Mouse (Mus musculus) embryonic fibroblast, embryonic 13.5 days (primary cell): ENCODE results near the gene Pard6a. TPM values are rescaled to one million over a fixed set of nuclear protein-coding genes. Genes with fewer than 3 reads are reported as not detected.

Experiments
- H3K27ac ChIP-seq: 2 replicates; pipeline ENCODE4 v1.5.1; 2012; ENCODE audit warnings: low read length, control low read depth, inconsistent platforms; ENCODE audit not compliant: insufficient read depth
- H3K4me1 ChIP-seq: 2 replicates; pipeline ENCODE4 v1.6.1; 2011; ENCODE audit warnings: low read length; ENCODE audit not compliant: control insufficient read depth, insufficient read depth
- H3K4me3 ChIP-seq: 2 replicates; pipeline ENCODE4 v1.5.1; 2011; ENCODE audit warnings: mild to moderate bottlenecking, control low read depth, low read length; ENCODE audit not compliant: insufficient read depth
- CTCF ChIP-seq: IDR thresholded peaks from 2 replicates; pipeline ENCODE4 v1.5.1; 2011; ENCODE audit warnings: mild to moderate bottlenecking, control low read depth, low read length, moderate library complexity, borderline replicate concordance; ENCODE audit not compliant: insufficient read depth
- POLR2A ChIP-seq: IDR thresholded peaks from 2 replicates; pipeline ENCODE4 v1.6.1; 2011; ENCODE audit warnings: low read depth, mild to moderate bottlenecking, control low read depth, low read length, moderate library complexity
- polyA plus RNA-seq: library from polyadenylated mRNA; stranded (reverse); fragments of >200 nt; gene quantifications from 2 replicates; pipeline ENCODE4 v1.2.4, GENCODE M21; 2011; ENCODE audit warnings: low read depth; ENCODE audit not compliant: missing spikeins, insufficient read length

Gene Pard6a
- polyA plus RNA-seq, 1 experiment: 15.8 TPM

- no peak for TF ChIP-seq POLR2A
- TF ChIP-seq CTCF: no peak
- Histone ChIP-seq H3K4me1 (no peaks in the 10 kb centered on the region), H3K4me3 (no peak overlapping the region), H3K27ac (no peak overlapping the region)
These were observed 11.0 kb upstream of the Pard6a start for GRCm38 (mm10) chr8:105689983-105690360.

DNA sequence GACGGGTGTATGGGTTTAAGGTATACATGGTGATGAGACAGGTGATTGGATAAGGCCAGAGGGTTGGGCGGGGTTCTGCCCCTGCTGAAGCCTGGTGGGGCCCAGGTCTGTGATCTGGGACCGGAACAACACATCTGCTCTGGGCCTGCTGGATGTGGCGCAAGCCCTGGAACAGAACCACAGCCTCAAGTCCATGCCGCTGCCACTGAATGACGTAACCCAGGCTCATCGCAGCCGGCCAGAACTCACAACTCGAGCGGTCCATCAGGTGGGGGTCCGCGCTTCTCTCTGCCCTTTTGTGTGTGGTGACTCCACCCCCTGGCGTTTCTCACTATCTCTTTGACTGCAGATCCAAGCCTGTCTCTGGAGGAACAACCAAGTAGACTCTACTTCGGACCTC lies 10.0 kb upstream of the Pard6a start:
- no peak for TF ChIP-seq CTCF
- TF ChIP-seq POLR2A: no peak
- no peak overlapping the region for H3K27ac ChIP-seq
- H3K4me1 ChIP-seq: no peaks in the 10 kb centered on the region
- no peak overlapping the region for H3K4me3 ChIP-seq

- TF ChIP-seq POLR2A (no peak), CTCF (no peak)
- Histone ChIP-seq H3K27ac (no peak overlapping the region), H3K4me1 (no peaks in the 10 kb centered on the region), H3K4me3 (no peak overlapping the region)
These were observed 8.3 kb upstream of the Pard6a start for GRCm38 (mm10) chr8:105692449-105693182.

DNA sequence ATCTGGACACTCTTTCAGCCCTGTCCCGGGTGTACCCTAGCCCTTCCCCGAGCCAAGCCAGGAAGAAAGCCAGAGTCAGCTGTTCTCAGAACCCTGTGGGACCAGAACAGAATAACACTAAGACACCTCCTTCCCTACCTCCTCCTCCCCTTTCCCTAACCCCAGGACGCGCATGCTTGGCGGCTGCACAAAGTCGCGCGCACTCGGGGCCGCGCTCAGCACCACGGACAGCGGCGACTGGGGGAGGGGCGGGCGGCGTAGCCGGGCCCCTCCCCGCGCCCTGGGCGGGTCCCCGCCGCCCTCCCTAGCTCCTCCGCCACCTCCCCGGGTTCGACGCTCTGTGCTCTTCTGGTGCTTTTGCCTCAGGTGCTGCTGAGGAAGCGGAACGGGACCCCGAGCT lies 7.3 kb upstream of the Pard6a start:
- H3K4me1 ChIP-seq: no peaks in the 10 kb centered on the region
- H3K27ac ChIP-seq: no peak overlapping the region
- no peak for TF ChIP-seq CTCF
- H3K4me3 ChIP-seq: 0 out of 2 replicates have a peak overlapping the region, but pooled peaks have one; percentile 16

DNA sequence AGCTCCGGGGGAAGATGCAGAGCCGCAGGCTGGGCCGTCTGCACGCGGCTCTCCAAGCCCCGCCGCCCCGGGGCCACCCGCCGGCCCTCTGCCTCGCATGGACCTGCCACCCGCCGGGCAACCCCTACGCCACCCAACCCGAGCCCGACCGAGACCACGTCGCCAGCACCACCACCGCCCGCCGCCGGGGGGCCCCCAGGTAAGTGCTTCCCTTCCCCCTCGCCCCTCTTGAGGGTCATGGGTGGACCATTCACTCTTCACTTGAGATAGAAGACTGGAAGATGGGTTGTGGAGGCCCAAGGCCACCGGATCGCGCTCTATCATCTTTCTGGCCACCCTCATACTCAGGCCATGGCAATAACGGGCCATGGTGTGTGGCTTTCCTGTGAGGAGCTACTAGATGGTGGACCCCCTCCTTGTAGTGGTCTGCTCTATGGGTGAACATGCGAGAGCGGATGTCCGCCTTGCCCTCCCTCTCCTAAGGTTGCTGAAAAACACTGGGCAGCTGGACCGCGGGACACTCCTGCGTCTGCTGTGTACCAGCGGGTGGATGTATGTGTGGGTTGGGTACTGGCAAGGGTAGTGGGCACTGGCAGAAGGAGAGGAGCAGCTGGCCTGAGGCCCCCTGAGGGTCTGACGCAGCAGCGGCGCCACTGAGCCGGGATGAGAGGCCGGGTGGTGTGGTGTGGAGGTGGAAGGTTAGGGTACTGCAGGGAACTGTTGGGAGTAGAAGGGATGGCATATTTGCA lies 6.7 kb upstream of the Pard6a start:
- no peaks in the 10 kb centered on the region for H3K4me1 ChIP-seq
- no peak overlapping the region for H3K27ac ChIP-seq
- TF ChIP-seq POLR2A (no peak), CTCF (no peak)
- H3K4me3 ChIP-seq: 0 out of 2 replicates have a peak overlapping the region, but pooled peaks have one; percentile 16

GRCm38 (mm10) chr8:105695080-105695780 lies 5.7 kb upstream of the Pard6a start:
- Histone ChIP-seq H3K27ac (no peak overlapping the region), H3K4me1 (no peaks in the 10 kb centered on the region; the same call in 1 of the 2 replicates), H3K4me3 (no peak overlapping the region)
- no peak for TF ChIP-seq POLR2A
- TF ChIP-seq CTCF: no peak

DNA sequence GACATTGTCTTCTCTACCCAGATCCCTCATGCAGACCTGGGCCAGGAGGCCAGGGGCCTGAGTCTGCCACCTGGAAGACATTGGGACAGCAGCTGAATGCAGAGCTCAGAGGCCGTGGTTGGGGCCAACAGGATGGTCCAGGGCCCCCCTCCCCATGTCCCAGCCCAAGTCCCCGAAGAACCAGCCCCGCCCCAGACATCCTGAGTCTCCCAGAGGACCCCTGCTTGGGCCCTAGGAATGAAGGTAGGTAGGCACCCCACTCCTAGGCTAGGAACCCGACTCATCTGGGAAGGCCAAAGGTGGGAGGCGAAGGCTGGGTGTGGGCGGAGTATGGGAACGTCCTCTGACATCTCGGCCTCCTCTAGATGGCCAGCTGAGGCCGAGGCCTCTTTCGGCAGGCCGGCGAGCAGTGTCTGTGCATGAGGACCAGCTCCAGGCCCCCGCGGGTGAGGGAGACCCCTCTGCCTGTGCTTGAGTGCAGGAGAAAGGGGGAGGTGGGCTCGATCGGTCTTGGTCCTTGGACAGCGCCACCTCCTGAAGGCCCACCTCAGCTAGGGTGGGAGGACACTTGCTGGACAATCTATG lies 3.7 kb upstream of the Pard6a start:
- Histone ChIP-seq H3K27ac (no peak overlapping the region), H3K4me3 (no peak overlapping the region), H3K4me1 (peaks cover 2% of the 10 kb centered on the region; the same call in 1 of the 2 replicates)
- TF ChIP-seq POLR2A (no peak), CTCF (no peak)

- Histone ChIP-seq H3K4me1 (peaks cover 2% of the 10 kb centered on the region; the same call in 1 of the 2 replicates), H3K27ac (no peak overlapping the region), H3K4me3 (no peak overlapping the region)
- TF ChIP-seq POLR2A: no peak
These were observed 2.2 kb upstream of the Pard6a start for GRCm38 (mm10) chr8:105698734-105699133.

DNA sequence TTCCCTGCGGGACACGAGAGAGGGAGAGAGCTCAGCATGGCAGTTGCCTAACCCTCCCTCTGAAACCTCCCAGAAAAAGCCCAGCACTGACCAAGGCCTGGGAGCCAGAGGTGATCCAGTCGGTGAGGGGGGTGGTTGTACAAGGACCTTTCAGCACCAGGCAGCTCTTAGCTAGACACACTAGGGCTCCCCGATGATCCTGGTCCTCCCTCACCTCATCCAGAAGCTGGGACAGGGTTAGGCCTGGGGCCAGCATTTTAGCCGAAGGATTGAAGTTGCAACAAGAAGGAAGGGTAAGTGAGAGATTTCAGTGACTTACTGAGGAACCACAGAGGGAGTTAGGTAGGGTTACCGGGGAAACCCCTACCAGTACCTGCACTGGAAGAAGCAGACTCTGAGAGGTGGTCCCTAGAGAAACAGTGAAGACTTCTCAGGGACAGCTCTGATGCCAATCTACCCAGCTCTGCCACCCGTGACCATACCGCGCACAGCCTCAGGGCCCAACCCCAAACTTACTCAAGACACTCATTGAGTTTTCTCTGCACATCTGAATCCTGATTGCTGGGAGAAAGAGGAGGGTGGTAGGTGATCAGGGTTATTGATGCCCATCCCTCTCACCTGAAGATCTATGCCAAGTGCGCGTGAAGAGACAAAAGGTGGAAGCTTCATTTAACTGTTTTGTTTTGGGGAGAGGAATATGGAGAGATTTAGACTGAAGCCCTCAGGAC lies 1.3 kb upstream of the Pard6a start:
- no peak for TF ChIP-seq CTCF
- no peak for TF ChIP-seq POLR2A
- peak overlapping the region; percentile 68; the same call in 1 of the 2 replicates for H3K4me3 ChIP-seq
- peaks cover 2% of the 10 kb centered on the region; the same call in 1 of the 2 replicates for H3K4me1 ChIP-seq
- H3K27ac ChIP-seq: no peak overlapping the region
